Mouse (Mus musculus): ENCODE data around the gene R3hcc1l. TPM values are rescaled to one million over a fixed set of nuclear protein-coding genes. Genes with fewer than 3 reads are reported as not detected.
A peak's percentile ranks its signal among the peaks of the same experiment; 100 is the strongest.

R3hcc1l gene
- polyA plus RNA-seq, 1 experiment = 21.7 TPM

- Histone ChIP-seq H3K4me1 (ENCODE audit: control insufficient read depth, insufficient read depth, low read length) (no peaks in the 10 kb centered on the region), H3K27ac (ENCODE audit: control insufficient read depth, insufficient read depth, low read depth, low read length, poor library complexity) (no peak overlapping the region), H3K4me3 (replicated peaks; ENCODE audit: control insufficient read depth, low read depth, low read length) (no peak overlapping the region)
- WGBS = 57% methylated on average over 3 of the region's 3 CpGs
- TF ChIP-seq POLR2A (IDR thresholded peaks at IDR 0.05; ENCODE audit: borderline replicate concordance, control insufficient read depth, low read depth, low read length) (no peak), CTCF (IDR thresholded peaks at IDR 0.05; ENCODE audit: control insufficient read depth, insufficient read depth, low read length) (no peak)
These were observed 14.4 kb upstream of the R3hcc1l start for GRCm38 (mm10) chr19:42504156-42504555.

DNA sequence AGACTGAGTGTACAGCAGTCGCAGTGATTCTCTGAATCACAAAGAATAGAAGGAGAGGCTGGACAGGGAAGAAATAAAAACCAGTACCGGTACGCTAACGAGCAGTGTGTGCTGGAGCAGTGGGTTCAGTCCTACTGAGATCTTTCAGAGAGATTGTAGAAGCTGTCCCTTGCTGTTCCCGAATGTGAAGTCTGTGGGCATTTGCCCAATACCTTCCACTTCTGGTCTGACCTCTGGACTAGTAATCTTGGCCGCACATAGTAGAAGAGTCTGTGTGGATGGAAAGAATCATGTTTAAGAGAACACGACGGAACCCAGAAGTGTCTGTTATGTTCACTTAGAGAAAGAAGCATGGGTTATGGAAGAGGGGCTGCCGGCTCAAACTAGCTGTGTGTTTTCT is 8.9 kb upstream of the R3hcc1l start:
- WGBS = 78% methylated on average over 9 of the region's 9 CpGs
- H3K4me1 ChIP-seq (ENCODE audit: control insufficient read depth, insufficient read depth, low read length) = no peaks in the 10 kb centered on the region
- no peak for TF ChIP-seq POLR2A (IDR thresholded peaks at IDR 0.05; ENCODE audit: borderline replicate concordance, control insufficient read depth, low read depth, low read length)
- TF ChIP-seq CTCF (IDR thresholded peaks at IDR 0.05; ENCODE audit: control insufficient read depth, insufficient read depth, low read length) = no peak
- no peak overlapping the region for H3K27ac ChIP-seq (ENCODE audit: control insufficient read depth, insufficient read depth, low read depth, low read length, poor library complexity)
- H3K4me3 ChIP-seq (replicated peaks; ENCODE audit: control insufficient read depth, low read depth, low read length) = no peak overlapping the region

GRCm38 (mm10) chr19:42510276-42511171 is 8.0 kb upstream of the R3hcc1l start:
- Histone ChIP-seq H3K4me3 (replicated peaks; ENCODE audit: control insufficient read depth, low read depth, low read length) (no peak overlapping the region), H3K27ac (ENCODE audit: control insufficient read depth, insufficient read depth, low read depth, low read length, poor library complexity) (no peak overlapping the region), H3K4me1 (ENCODE audit: control insufficient read depth, insufficient read depth, low read length) (no peaks in the 10 kb centered on the region)
- 43% methylated on average over 16 of the region's 16 CpGs for WGBS
- no peak for TF ChIP-seq POLR2A (IDR thresholded peaks at IDR 0.05; ENCODE audit: borderline replicate concordance, control insufficient read depth, low read depth, low read length)
- TF ChIP-seq CTCF (IDR thresholded peaks at IDR 0.05; ENCODE audit: control insufficient read depth, insufficient read depth, low read length) = no peak

DNA sequence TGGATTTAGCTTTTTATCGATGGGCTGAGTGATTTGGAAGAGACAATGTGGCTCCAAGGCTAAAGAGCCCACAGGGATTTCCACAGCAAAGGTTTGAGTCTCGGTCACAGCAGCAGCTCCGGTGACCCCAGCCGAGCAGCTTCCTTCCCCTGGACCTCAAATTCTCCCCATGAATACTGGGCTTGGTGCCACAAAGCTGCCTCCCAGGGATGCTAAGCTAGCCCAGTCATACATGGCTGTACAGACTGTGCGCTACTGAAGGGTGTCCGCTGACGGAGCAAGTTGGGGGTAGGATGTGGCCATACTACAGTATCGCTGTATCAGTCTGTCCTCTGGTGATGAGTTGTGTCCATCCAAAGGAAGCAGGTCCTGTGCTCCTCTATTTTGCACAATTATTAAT is 2.9 kb upstream of the R3hcc1l start:
- TF ChIP-seq CTCF (IDR thresholded peaks at IDR 0.05; ENCODE audit: control insufficient read depth, insufficient read depth, low read length) = no peak
- no peak for TF ChIP-seq POLR2A (IDR thresholded peaks at IDR 0.05; ENCODE audit: borderline replicate concordance, control insufficient read depth, low read depth, low read length)
- H3K4me3 ChIP-seq (replicated peaks; ENCODE audit: control insufficient read depth, low read depth, low read length) = no peak overlapping the region
- H3K4me1 ChIP-seq (ENCODE audit: control insufficient read depth, insufficient read depth, low read length) = peaks cover 2% of the 10 kb centered on the region; the same call in 1 of the 2 replicates
- H3K27ac ChIP-seq (ENCODE audit: control insufficient read depth, insufficient read depth, low read depth, low read length, poor library complexity) = peak overlapping the region; percentile 29; the same call in 1 of the 2 replicates
- 86% methylated on average over 8 of the region's 8 CpGs for WGBS

DNA sequence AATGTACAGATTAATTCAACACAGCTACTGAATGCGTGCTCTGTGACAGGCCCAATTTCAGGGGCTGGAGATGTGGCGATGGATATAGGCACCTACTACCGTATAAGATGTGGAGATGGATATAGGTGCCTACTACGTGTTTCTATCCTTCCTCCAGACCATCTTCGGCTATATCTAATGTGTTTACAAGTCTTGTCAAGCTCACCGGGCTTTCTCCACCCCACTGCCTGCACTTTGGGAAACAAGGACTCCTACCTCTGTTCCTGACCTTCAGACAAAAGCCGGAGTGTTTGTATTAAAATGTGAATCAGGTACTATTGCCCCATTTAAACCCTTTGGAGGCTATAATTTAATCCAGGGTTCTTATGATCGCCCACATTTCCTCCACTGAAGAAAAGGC is 2.4 kb upstream of the R3hcc1l start:
- Histone ChIP-seq H3K27ac (ENCODE audit: control insufficient read depth, insufficient read depth, low read depth, low read length, poor library complexity) (no peak overlapping the region), H3K4me1 (ENCODE audit: control insufficient read depth, insufficient read depth, low read length) (peaks cover 2% of the 10 kb centered on the region; the same call in 1 of the 2 replicates), H3K4me3 (replicated peaks; ENCODE audit: control insufficient read depth, low read depth, low read length) (no peak overlapping the region)
- WGBS = 90% methylated on average over 8 of the region's 8 CpGs
- no peak for TF ChIP-seq CTCF (IDR thresholded peaks at IDR 0.05; ENCODE audit: control insufficient read depth, insufficient read depth, low read length)
- TF ChIP-seq POLR2A (IDR thresholded peaks at IDR 0.05; ENCODE audit: borderline replicate concordance, control insufficient read depth, low read depth, low read length) = no peak

DNA sequence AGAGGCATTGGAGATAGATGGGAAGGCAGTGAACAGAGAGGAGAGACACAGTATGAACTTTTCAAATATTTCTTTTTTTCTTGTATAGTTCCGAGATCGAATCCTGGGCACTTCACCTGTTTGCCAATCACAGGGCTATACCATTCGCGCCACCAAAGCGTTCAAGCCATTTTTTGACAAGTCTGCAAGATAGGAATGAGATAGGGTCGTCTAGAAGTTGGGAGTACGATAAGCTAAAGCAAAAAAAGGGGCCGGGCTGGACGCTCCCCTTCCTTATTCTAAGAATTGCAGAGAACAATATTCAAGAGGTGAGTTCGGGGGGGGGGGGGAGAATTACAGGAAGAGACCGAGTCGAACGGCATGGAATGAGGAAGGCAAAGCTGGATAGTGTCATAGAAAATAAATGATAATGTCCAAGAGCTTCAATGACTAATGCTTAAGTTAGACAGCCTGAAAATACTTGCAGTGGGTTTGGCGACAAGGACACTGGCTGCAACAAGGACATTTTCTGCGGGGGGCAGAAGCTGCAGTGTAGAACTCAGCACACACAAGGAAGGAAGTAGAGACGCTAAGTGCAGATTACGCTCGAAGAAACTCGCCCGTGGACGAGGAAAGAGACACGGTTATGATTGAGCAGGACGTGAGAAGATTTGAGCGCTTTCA is 471 bp upstream of the R3hcc1l start:
- H3K4me3 ChIP-seq (replicated peaks; ENCODE audit: control insufficient read depth, low read depth, low read length) = peak overlapping the region; percentile 80
- 13% methylated on average over 24 of the region's 24 CpGs for WGBS
- TF ChIP-seq POLR2A (IDR thresholded peaks at IDR 0.05; ENCODE audit: borderline replicate concordance, control insufficient read depth, low read depth, low read length) = no peak
- TF ChIP-seq CTCF (IDR thresholded peaks at IDR 0.05; ENCODE audit: control insufficient read depth, insufficient read depth, low read length) = no peak
- H3K27ac ChIP-seq (ENCODE audit: control insufficient read depth, insufficient read depth, low read depth, low read length, poor library complexity) = no peak overlapping the region
- H3K4me1 ChIP-seq (ENCODE audit: control insufficient read depth, insufficient read depth, low read length) = peaks cover 2% of the 10 kb centered on the region; the same call in 1 of the 2 replicates

DNA sequence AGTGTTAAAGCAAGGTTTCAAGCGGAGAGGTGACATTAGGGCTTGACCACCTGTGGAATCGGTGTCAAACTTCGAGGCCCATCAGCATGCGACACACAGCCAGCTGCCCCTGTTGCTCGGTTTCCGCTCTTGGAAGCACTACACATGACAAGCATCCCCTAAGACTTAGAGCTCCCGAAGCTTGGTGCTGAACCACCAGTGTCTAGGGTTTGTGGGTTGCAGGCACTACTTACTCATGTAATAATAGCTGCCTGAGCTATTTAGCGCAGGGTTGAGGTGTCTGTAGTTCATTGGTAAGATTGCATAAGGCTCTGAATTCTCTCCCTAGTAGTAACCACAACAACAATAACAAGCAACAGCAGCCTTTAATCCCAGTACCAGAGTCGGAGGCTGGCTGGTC is 1.2 kb downstream of the R3hcc1l start:
- TF ChIP-seq CTCF (IDR thresholded peaks at IDR 0.05; ENCODE audit: control insufficient read depth, insufficient read depth, low read length) = no peak
- no peak for TF ChIP-seq POLR2A (IDR thresholded peaks at IDR 0.05; ENCODE audit: borderline replicate concordance, control insufficient read depth, low read depth, low read length)
- Histone ChIP-seq H3K27ac (ENCODE audit: control insufficient read depth, insufficient read depth, low read depth, low read length, poor library complexity) (no peak overlapping the region), H3K4me3 (replicated peaks; ENCODE audit: control insufficient read depth, low read depth, low read length) (peak overlapping the region; percentile 57), H3K4me1 (ENCODE audit: control insufficient read depth, insufficient read depth, low read length) (peaks cover 2% of the 10 kb centered on the region; the same call in 1 of the 2 replicates)
- 52% methylated on average over 9 of the region's 9 CpGs for WGBS

- WGBS = 83% methylated on average over 2 of the region's 2 CpGs
- Histone ChIP-seq H3K4me1 (ENCODE audit: control insufficient read depth, insufficient read depth, low read length) (peaks cover under 1% of the 10 kb centered on the region; the same call in 1 of the 2 replicates), H3K27ac (ENCODE audit: control insufficient read depth, insufficient read depth, low read depth, low read length, poor library complexity) (no peak overlapping the region), H3K4me3 (replicated peaks; ENCODE audit: control insufficient read depth, low read depth, low read length) (no peak overlapping the region)
- no peak for TF ChIP-seq CTCF (IDR thresholded peaks at IDR 0.05; ENCODE audit: control insufficient read depth, insufficient read depth, low read length)
- TF ChIP-seq POLR2A (IDR thresholded peaks at IDR 0.05; ENCODE audit: borderline replicate concordance, control insufficient read depth, low read depth, low read length) = no peak
These were observed 6.1 kb downstream of the R3hcc1l start for GRCm38 (mm10) chr19:42524703-42525102.

Measured in bone marrow, adult 2 months (tissue).